Mouse (Mus musculus) spleen, adult 2 months (tissue): ENCODE measurements around the gene Baat. TPM values are rescaled to one million over a fixed set of nuclear protein-coding genes. Genes with fewer than 3 reads are reported as not detected.

ENCODE experiments used
- DNase-seq, 2 experiments: peaks; one replicate each; pipeline versions ENCODE4 v3.0.0 to v3.0.0-alpha.2; 2012 to 2021; ENCODE audit warnings: low spot score in 2 of 2, low read depth in 1 of 2
- H3K27ac ChIP-seq: fragments of 200-500 bp; 2 replicates; pipeline ENCODE4 v1.5.1; 2012; ENCODE audit warnings: low read length, inconsistent platforms; ENCODE audit not compliant: insufficient read depth
- H3K27me3 ChIP-seq: fragments of 200-500 bp; 2 replicates; pipeline ENCODE4 v1.6.1; 2012; ENCODE audit warnings: mild to moderate bottlenecking, moderate library complexity, low read length, inconsistent platforms; ENCODE audit not compliant: control insufficient read depth, insufficient read depth
- H3K36me3 ChIP-seq: fragments of 200-500 bp; 2 replicates; pipeline ENCODE4 v1.6.1; 2012; ENCODE audit warnings: mild to moderate bottlenecking, low read length, inconsistent platforms; ENCODE audit not compliant: control insufficient read depth, insufficient read depth
- H3K4me1 ChIP-seq: fragments of 200-500 bp; 2 replicates; pipeline ENCODE4 v1.6.1; 2011; ENCODE audit warnings: inconsistent platforms; ENCODE audit not compliant: control insufficient read depth, insufficient read depth, insufficient read length
- H3K4me3 ChIP-seq: fragments of 200-500 bp; 2 replicates; pipeline ENCODE4 v1.5.1; 2011; ENCODE audit warnings: mild to moderate bottlenecking, inconsistent platforms; ENCODE audit not compliant: insufficient read depth, insufficient read length; ENCODE audit errors: extremely low read depth
- CTCF ChIP-seq: fragments of 200-500 bp; IDR thresholded peaks from 2 replicates; pipeline ENCODE4 v1.5.1; 2011; ENCODE audit warnings: mild to moderate bottlenecking, inconsistent platforms; ENCODE audit not compliant: insufficient read depth, insufficient read length, insufficient replicate concordance; ENCODE audit errors: extremely low read depth
- POLR2A ChIP-seq: fragments of 200-500 bp; IDR thresholded peaks from 2 replicates; pipeline ENCODE4 v1.6.1; 2011; ENCODE audit warnings: low read depth, low read length, inconsistent platforms
- WGBS: fragments of 180-500 bp; shearing (Covaris S2); methylation state at CpG from one replicate; pipeline ENCODE4 v1.1.7; 2018; 5-methylcytosine and 5-hydroxymethylcytosine counted together
- polyA plus RNA-seq: library from polyadenylated mRNA; depleted of rRNA; stranded (reverse); fragments of >200 nt; gene quantifications from 2 replicates; pipeline ENCODE4 v1.2.3, GENCODE M21; 2012

Baat gene
- polyA plus RNA-seq, 1 experiment: not detected

- H3K4me1 ChIP-seq: no peaks in the 10 kb centered on the region
- H3K27me3 ChIP-seq: no peaks in the 10 kb centered on the region
- TF ChIP-seq CTCF (no peak), POLR2A (no peak)
- no peak overlapping the region for H3K4me3 ChIP-seq
- H3K27ac ChIP-seq: no peak overlapping the region
- 65% methylated on average over 6 of the region's 6 CpGs for WGBS
- H3K36me3 ChIP-seq: no peaks in the 10 kb centered on the region
- no peak for DNase-seq
Observed at GRCm38 (mm10) chr4:49539665-49540064, 33.3 kb upstream of the Baat start.

- no peak overlapping the region for H3K4me3 ChIP-seq
- 94% methylated on average over 4 of the region's 4 CpGs for WGBS
- no peak overlapping the region for H3K27ac ChIP-seq
- no peaks in the 10 kb centered on the region for H3K4me1 ChIP-seq
- TF ChIP-seq POLR2A: no peak
- no peak for TF ChIP-seq CTCF
- no peak for DNase-seq
- H3K36me3 ChIP-seq: no peaks in the 10 kb centered on the region
- no peaks in the 10 kb centered on the region for H3K27me3 ChIP-seq
Observed at GRCm38 (mm10) chr4:49536671-49537070, 30.3 kb upstream of the Baat start.

- TF ChIP-seq CTCF: no peak
- no peak for TF ChIP-seq POLR2A
- Histone ChIP-seq H3K27ac (no peak overlapping the region), H3K4me1 (no peaks in the 10 kb centered on the region), H3K36me3 (no peaks in the 10 kb centered on the region), H3K4me3 (no peak overlapping the region), H3K27me3 (no peaks in the 10 kb centered on the region)
- WGBS: 89% methylated on average over 4 of the region's 4 CpGs
- DNase-seq: no peak
Observed at GRCm38 (mm10) chr4:49535675-49536294, 29.4 kb upstream of the Baat start.

- Histone ChIP-seq H3K4me1 (no peaks in the 10 kb centered on the region), H3K27me3 (no peaks in the 10 kb centered on the region), H3K4me3 (no peak overlapping the region), H3K27ac (no peak overlapping the region), H3K36me3 (peaks cover 2% of the 10 kb centered on the region; the same call in 1 of the 2 replicates)
- 87% methylated on average over 3 of the region's 3 CpGs for WGBS
- TF ChIP-seq POLR2A (no peak), CTCF (no peak)
- DNase-seq: no peak
Observed at GRCm38 (mm10) chr4:49535036-49535435, 28.7 kb upstream of the Baat start.

GRCm38 (mm10) chr4:49522576-49522975, 16.2 kb upstream of the Baat start:
- Histone ChIP-seq H3K4me1 (peaks cover 6% of the 10 kb centered on the region; the same call in 1 of the 2 replicates), H3K27me3 (no peaks in the 10 kb centered on the region), H3K36me3 (no peaks in the 10 kb centered on the region; the same call in 1 of the 2 replicates), H3K27ac (no peak overlapping the region), H3K4me3 (no peak overlapping the region)
- no peak for TF ChIP-seq POLR2A
- TF ChIP-seq CTCF: no peak
- 92% methylated on average over 9 of the region's 9 CpGs for WGBS
- no peak for DNase-seq

- WGBS: under 1% methylated on average over 17 of the region's 17 CpGs
- H3K4me3 ChIP-seq: peak overlapping the region; percentile 87
- peaks cover 6% of the 10 kb centered on the region; the same call in 1 of the 2 replicates for H3K4me1 ChIP-seq
- no peaks in the 10 kb centered on the region; the same call in 1 of the 2 replicates for H3K36me3 ChIP-seq
- TF ChIP-seq CTCF: no peak
- no peak for TF ChIP-seq POLR2A
- H3K27me3 ChIP-seq: no peaks in the 10 kb centered on the region
- H3K27ac ChIP-seq: no peak overlapping the region
- DNase-seq: peak in 1 of 2 experiments; percentile 25
Observed at GRCm38 (mm10) chr4:49521346-49521745, 15.0 kb upstream of the Baat start.

GRCm38 (mm10) chr4:49520572-49521340, 14.4 kb upstream of the Baat start, which contains the start of the genes Mrpl50 and Zfp189:
TSS of gene Mrpl50 (minus strand) at chr4:49521093.
TSS of gene Zfp189 (plus strand) at chr4:49521176.
- Histone ChIP-seq H3K27me3 (no peaks in the 10 kb centered on the region), H3K27ac (peak within 1 kb of the TSS; percentile 54), H3K4me3 (peak within 1 kb of the TSS; percentile 87), H3K4me1 (peaks cover 6% of the 10 kb centered on the region; the same call in 1 of the 2 replicates), H3K36me3 (no peaks in the 10 kb centered on the region; the same call in 1 of the 2 replicates)
- DNase-seq: peak; percentile 90 to 91
- TF ChIP-seq CTCF (no peak), POLR2A (peak; percentile 46; the same call in 1 of the 2 replicates)
- under 1% methylated on average over 41 of the region's 41 CpGs for WGBS
